Mouse (Mus musculus): Measurements from ENCODE around the gene Gm14434. TPM values are rescaled to one million over a fixed set of nuclear protein-coding genes. Genes with fewer than 3 reads are reported as not detected.
"Not testable (repeated sequence)": the region's sequence is repeated elsewhere in the genome, so short reads cannot be mapped to it uniquely, and the experiment has no call there.

Gene Gm14434
- polyA plus RNA-seq (2012; rRNA removed) (0.74 and 1.2 TPM in 2 replicates), polyA plus RNA-seq (2014; fragmentation: Nextera tagmentation; extraction: Ambion mirVana) (0.36 and 4.3 TPM in 2 replicates)

DNA sequence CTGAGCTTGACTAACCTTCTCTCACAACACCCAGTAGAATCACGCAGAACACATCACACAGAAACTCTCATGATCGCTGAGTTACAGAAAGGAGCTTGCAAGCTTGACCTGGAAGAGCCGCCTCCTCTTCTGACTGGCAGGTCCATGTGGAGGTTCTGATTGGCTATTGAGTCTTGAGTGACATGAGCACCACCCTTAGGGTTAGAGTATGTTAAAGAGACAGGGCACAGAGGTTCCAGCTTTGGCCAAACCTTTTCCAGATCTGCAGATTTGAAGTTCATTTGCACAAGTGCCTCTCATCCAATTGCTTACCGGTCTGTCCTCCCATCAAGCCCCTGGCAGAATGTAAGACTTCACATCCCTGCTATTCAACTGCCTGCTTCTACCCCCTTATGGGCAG, at the start of gene Gm14434:
TSS of gene Gm14434 (minus strand) at position 101 of the 400 bp plus-strand sequence.
- H3K4me1 ChIP-seq (replicated peaks; ENCODE audit: control insufficient read depth in 2 of 2, insufficient read depth in 2 of 2, low read length in 1 of 2); H3K4me2 ChIP-seq (ENCODE audit: low read depth); H3K4me3 ChIP-seq (ENCODE audit: insufficient read depth in 1 of 2, low read depth in 2 of 2, low read length in 2 of 2); ATAC-seq (ENCODE audit: insufficient read depth); H3K36me3 ChIP-seq (replicated peaks; ENCODE audit: control insufficient read depth, insufficient read depth, low read depth); H3K27me3 ChIP-seq (ENCODE audit: control insufficient read depth, insufficient read depth, low read length); H3K9ac ChIP-seq (replicated peaks); H3K9me3 ChIP-seq (ENCODE audit: control insufficient read depth, low read length); H3K27ac ChIP-seq; DNase-seq (ENCODE audit: low read depth in 3 of 3, low spot score in 3 of 3): not testable (repeated sequence)
- WGBS (ENCODE audit: insufficient replicate concordance) = no CpG with 5 or more reads among the region's 4 CpGs

DNA sequence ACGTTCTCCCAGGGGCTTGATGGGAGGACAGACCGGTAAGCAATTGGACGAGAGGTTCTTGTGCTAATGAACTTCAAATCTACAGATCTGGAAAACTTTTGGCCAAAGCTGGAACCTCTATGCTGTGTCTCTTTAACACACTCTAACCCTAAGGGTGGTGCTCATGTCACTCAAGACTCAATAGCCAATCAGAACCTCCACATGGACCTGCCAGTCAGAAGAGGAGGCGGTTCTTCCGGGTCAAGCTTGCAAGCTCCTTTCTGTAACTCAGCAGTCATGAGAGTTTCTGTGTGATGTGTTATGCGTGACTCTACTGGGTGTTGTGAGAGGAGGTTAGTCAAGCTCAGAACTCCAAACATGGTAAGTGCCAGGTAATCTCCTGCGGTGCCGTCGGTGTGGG, 34.2 kb upstream of the Gm14434 start, which contains the start of gene Zfp967:
TSS of gene Zfp967 (plus strand) at position 301 of the 400 bp plus-strand sequence.
- not testable (repeated sequence) for H3K27ac ChIP-seq; H3K4me1 ChIP-seq (replicated peaks; ENCODE audit: control insufficient read depth in 2 of 2, insufficient read depth in 2 of 2, low read length in 1 of 2); H3K27me3 ChIP-seq (ENCODE audit: control insufficient read depth, insufficient read depth, low read length); H3K36me3 ChIP-seq (replicated peaks; ENCODE audit: control insufficient read depth, insufficient read depth, low read depth); H3K4me2 ChIP-seq (ENCODE audit: low read depth); H3K9me3 ChIP-seq (ENCODE audit: control insufficient read depth, low read length); DNase-seq (ENCODE audit: low read depth in 3 of 3, low spot score in 3 of 3); H3K9ac ChIP-seq (replicated peaks); ATAC-seq (ENCODE audit: insufficient read depth); H3K4me3 ChIP-seq (ENCODE audit: insufficient read depth in 1 of 2, low read depth in 2 of 2, low read length in 2 of 2)
- no CpG with 5 or more reads among the region's 9 CpGs for whole genome bisulfite sequencing (ENCODE audit: insufficient replicate concordance)

DNA sequence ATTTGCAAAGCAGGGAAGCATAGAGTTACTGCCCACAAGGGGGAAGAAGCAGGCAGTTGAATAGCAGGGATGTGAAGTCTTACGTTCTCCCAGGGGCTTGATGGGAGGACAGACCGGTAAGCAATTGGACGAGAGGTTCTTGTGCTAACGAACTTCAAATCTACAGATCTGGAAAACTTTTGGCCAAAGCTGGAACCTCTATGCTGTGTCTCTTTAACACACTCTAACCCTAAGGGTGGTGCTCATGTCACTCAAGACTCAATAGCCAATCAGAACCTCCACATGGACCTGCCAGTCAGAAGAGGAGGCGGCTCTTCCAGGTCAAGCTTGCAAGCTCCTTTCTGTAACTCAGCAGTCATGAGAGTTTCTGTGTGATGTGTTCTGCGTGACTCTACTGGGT, 63.3 kb downstream of the Gm14434 start, which contains the start of gene Gm14435:
TSS of gene Gm14435 (plus strand) at position 301 of the 400 bp plus-strand sequence.
- not testable (repeated sequence) for H3K4me2 ChIP-seq (ENCODE audit: low read depth); H3K9me3 ChIP-seq (ENCODE audit: control insufficient read depth, low read length); DNase-seq (ENCODE audit: low read depth in 3 of 3, low spot score in 3 of 3); H3K9ac ChIP-seq (replicated peaks); H3K27me3 ChIP-seq (ENCODE audit: control insufficient read depth, insufficient read depth, low read length); H3K36me3 ChIP-seq (replicated peaks; ENCODE audit: control insufficient read depth, insufficient read depth, low read depth); ATAC-seq (ENCODE audit: insufficient read depth); H3K4me3 ChIP-seq (ENCODE audit: insufficient read depth in 1 of 2, low read depth in 2 of 2, low read length in 2 of 2); H3K27ac ChIP-seq; H3K4me1 ChIP-seq (replicated peaks; ENCODE audit: control insufficient read depth in 2 of 2, insufficient read depth in 2 of 2, low read length in 1 of 2)
- WGBS (ENCODE audit: insufficient replicate concordance) = no CpG with 5 or more reads among the region's 6 CpGs

Other genes starting within 250 kb of the Gm14434 start
- gene Gm11009, start 167.3 kb downstream of the Gm14434 start, polyA plus RNA-seq (2012; rRNA removed) = not detected in 2 replicates
- gene Gm11009, start 167.3 kb downstream of the Gm14434 start, polyA plus RNA-seq (2014; fragmentation: Nextera tagmentation; extraction: Ambion mirVana) = not detected in 2 replicates
- 0.26 TPM in 1 of 2 replicates, not detected in the other for gene Gm14435, start 63.2 kb downstream of the Gm14434 start, polyA plus RNA-seq (2012; rRNA removed)
- gene Gm14435, start 63.2 kb downstream of the Gm14434 start, polyA plus RNA-seq (2014; fragmentation: Nextera tagmentation; extraction: Ambion mirVana) = 4.5 and 6.0 TPM in 2 replicates
- gene Zfp967, start 34.3 kb upstream of the Gm14434 start, polyA plus RNA-seq (2012; rRNA removed) = not detected in 2 replicates
- gene Zfp967, start 34.3 kb upstream of the Gm14434 start, polyA plus RNA-seq (2014; fragmentation: Nextera tagmentation; extraction: Ambion mirVana) = not detected in 2 replicates
- 2.1 and 3.2 TPM in 2 replicates for gene Gm14308, start 149.6 kb upstream of the Gm14434 start, polyA plus RNA-seq (2012; rRNA removed)
- 3.8 and 3.9 TPM in 2 replicates for gene Gm14308, start 149.6 kb upstream of the Gm14434 start, polyA plus RNA-seq (2014; fragmentation: Nextera tagmentation; extraction: Ambion mirVana)
- 1.00 and 1.9 TPM in 2 replicates for gene Zfp973, start 183.7 kb upstream of the Gm14434 start, polyA plus RNA-seq (2012; rRNA removed)
- gene Zfp973, start 183.7 kb upstream of the Gm14434 start, polyA plus RNA-seq (2014; fragmentation: Nextera tagmentation; extraction: Ambion mirVana) = 2.8 and 3.2 TPM in 2 replicates
- 1.5 and 3.1 TPM in 2 replicates for gene Gm14305, start 221.5 kb upstream of the Gm14434 start, polyA plus RNA-seq (2012; rRNA removed)
- 6.3 and 6.4 TPM in 2 replicates for gene Gm14305, start 221.5 kb upstream of the Gm14434 start, polyA plus RNA-seq (2014; fragmentation: Nextera tagmentation; extraction: Ambion mirVana)